Mouse (Mus musculus) forebrain, postnatal 0 days (tissue): ENCODE results near the gene Ccdc65. TPM values are rescaled to one million over a fixed set of nuclear protein-coding genes. Genes with fewer than 3 reads are reported as not detected.

Experiments
- ATAC-seq: fragments of 200-750 bp; cut with Nextera tagmentation; 2 replicates; pipeline ENCODE4 v1.8.0; 2017; ENCODE audit warnings: mild to moderate bottlenecking, moderate library complexity
- DNase-seq: peaks from one replicate; pipeline ENCODE4 v3.0.0-alpha.2; 2015
- H3K27ac ChIP-seq: fragments of 300-500 bp; sonication (generic); 2 replicates; pipeline ENCODE4 v1.5.1; 2014; ENCODE audit warnings: low read depth, mild to moderate bottlenecking, antibody characterized with exemption, low read length, moderate library complexity, mixed read lengths
- H3K27me3 ChIP-seq: fragments of 300-500 bp; sonication (generic); 2 replicates; pipeline ENCODE4 v1.6.1; 2014; ENCODE audit warnings: mild to moderate bottlenecking, low read length, mixed read lengths; ENCODE audit not compliant: insufficient read depth
- H3K36me3 ChIP-seq: fragments of 300-500 bp; sonication (generic); 2 replicates; pipeline ENCODE4 v1.6.1; 2014; ENCODE audit warnings: mild to moderate bottlenecking, moderate library complexity; ENCODE audit not compliant: insufficient read depth
- H3K4me1 ChIP-seq: fragments of 300-500 bp; sonication (generic); 2 replicates; pipeline ENCODE4 v1.6.1; 2014; ENCODE audit warnings: antibody characterized with exemption; ENCODE audit not compliant: insufficient read depth
- H3K4me2 ChIP-seq: fragments of 300-500 bp; sonication (generic); 2 replicates; pipeline ENCODE4 v1.6.1; 2014; ENCODE audit warnings: low read depth, mild to moderate bottlenecking, moderate library complexity
- H3K4me3 ChIP-seq: fragments of 300-500 bp; sonication (generic); 2 replicates; pipeline ENCODE4 v1.5.1; 2014; ENCODE audit warnings: low read depth, low read length, mixed read lengths
- H3K9ac ChIP-seq: fragments of 300-500 bp; sonication (generic); 2 replicates; pipeline ENCODE4 v1.6.1; 2014; ENCODE audit warnings: mild to moderate bottlenecking
- H3K9me3 ChIP-seq: fragments of 300-500 bp; sonication (generic); 2 replicates; pipeline ENCODE4 v1.6.1; 2016; ENCODE audit warnings: low read length
- CTCF ChIP-seq: sonication (generic); IDR thresholded peaks from 2 replicates; pipeline ENCODE4 v1.5.1; 2016; ENCODE audit warnings: antibody characterized with exemption, control low read depth, low read depth
- WGBS: fragments of 180-500 bp; shearing (Covaris S2); extraction: QIAGEN DNeasy Blood & Tissue Kit; methylation state at CpG from one replicate; pipeline ENCODE4 v1.1.7; 2014; 5-methylcytosine and 5-hydroxymethylcytosine counted together
- polyA plus RNA-seq: library from polyadenylated mRNA; unstranded; fragments of >200 nt; fragmentation: Nextera tagmentation; extraction: Ambion mirVana; gene quantifications from 2 replicates; pipeline ENCODE4 v1.2.1, GENCODE M21; 2015
- total RNA-seq: library from RNA; depleted of rRNA; stranded (reverse); fragments of >200 nt; gene quantifications from 2 replicates; pipeline ENCODE4 v1.2.3, GENCODE M21; 2014

The Ccdc65 gene
- total and polyA plus RNA-seq, 2 experiments from 2014 or later = 8.2 to 10.5 TPM

GRCm38 (mm10) chr15:98680660-98681059, 27.3 kb upstream of the Ccdc65 start:
- H3K9me3 ChIP-seq = no peaks in the 10 kb centered on the region
- DNase-seq (peak; percentile 17), ATAC-seq (no peak)
- H3K27ac ChIP-seq = no peak overlapping the region
- no peaks in the 10 kb centered on the region for H3K4me1 ChIP-seq
- no peaks in the 10 kb centered on the region for H3K27me3 ChIP-seq
- H3K9ac ChIP-seq = no peak overlapping the region
- TF ChIP-seq CTCF = no peak
- H3K36me3 ChIP-seq = no peaks in the 10 kb centered on the region
- no peak overlapping the region for H3K4me3 ChIP-seq
- no peak overlapping the region for H3K4me2 ChIP-seq
- 82% methylated on average over 8 of the region's 8 CpGs for WGBS

- H3K9me3 ChIP-seq = no peaks in the 10 kb centered on the region
- no peaks in the 10 kb centered on the region for H3K4me1 ChIP-seq
- H3K27me3 ChIP-seq = no peaks in the 10 kb centered on the region
- no peak overlapping the region for H3K27ac ChIP-seq
- no peak overlapping the region for H3K4me3 ChIP-seq
- H3K36me3 ChIP-seq = no peaks in the 10 kb centered on the region
- no peak overlapping the region for H3K9ac ChIP-seq
- no peak for TF ChIP-seq CTCF
- WGBS = 86% methylated on average over 7 of the region's 7 CpGs
- H3K4me2 ChIP-seq = no peak overlapping the region
- DNase-seq (no peak), ATAC-seq (no peak)
Measured at GRCm38 (mm10) chr15:98681633-98682032, 26.4 kb upstream of the Ccdc65 start.

GRCm38 (mm10) chr15:98683177-98683576, 24.8 kb upstream of the Ccdc65 start:
- no peak for ATAC-seq
- WGBS = 79% methylated on average over 10 of the region's 10 CpGs
- H3K36me3 ChIP-seq = no peaks in the 10 kb centered on the region

DNA sequence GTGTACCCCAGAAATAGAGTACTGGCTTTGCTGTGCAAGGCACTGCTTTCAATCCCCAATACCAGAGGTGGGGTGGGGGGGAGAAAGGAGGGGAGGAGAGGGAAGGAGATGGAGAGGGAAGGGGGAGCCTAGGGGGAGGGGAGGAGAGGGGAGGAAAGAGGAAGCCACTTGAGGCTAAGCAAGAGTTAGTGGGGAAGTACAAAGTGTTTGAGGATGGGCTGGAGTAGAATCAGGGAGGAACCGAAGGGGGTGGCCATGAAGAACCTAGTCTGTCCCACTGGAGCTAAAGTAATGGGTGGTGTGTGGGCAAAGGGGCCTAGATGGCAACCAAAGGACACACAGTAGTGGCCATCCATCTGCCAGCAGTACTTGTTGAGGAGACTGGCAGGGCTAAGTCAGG, 24.3 kb upstream of the Ccdc65 start:
- no peak for TF ChIP-seq CTCF

More at GRCm38 (mm10) chr15:98683177-98683576, 24.8 kb upstream of the Ccdc65 start:
- Histone ChIP-seq H3K4me1 (no peaks in the 10 kb centered on the region), H3K9me3 (no peaks in the 10 kb centered on the region), H3K9ac (no peak overlapping the region), H3K4me3 (no peak overlapping the region), H3K27ac (no peak overlapping the region), H3K27me3 (no peaks in the 10 kb centered on the region), H3K4me2 (no peak overlapping the region)
- DNase-seq = no peak
- TF ChIP-seq CTCF = no peak

DNA sequence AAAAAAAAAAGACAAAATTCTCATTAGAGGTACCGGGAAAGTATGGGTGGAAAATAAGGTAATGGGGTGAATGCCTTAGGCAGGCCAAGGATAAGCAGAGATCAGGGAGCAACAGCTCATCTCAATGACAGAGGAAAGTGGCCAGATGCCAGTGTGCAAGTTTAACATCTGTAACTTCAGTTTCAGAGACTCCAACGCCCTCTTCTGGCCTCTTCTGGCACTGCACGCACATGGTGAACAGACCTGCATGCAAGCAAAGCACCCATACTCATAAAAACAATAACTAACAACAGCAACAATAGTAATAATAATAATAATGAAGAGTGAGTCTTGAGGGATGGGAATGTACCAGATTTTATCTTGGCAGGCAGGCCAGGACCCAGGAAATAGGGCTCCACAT, 22.1 kb upstream of the Ccdc65 start:
- ATAC-seq (no peak), DNase-seq (no peak)
- Histone ChIP-seq H3K9me3 (no peaks in the 10 kb centered on the region), H3K4me3 (no peak overlapping the region), H3K9ac (no peak overlapping the region), H3K36me3 (no peaks in the 10 kb centered on the region), H3K4me1 (no peaks in the 10 kb centered on the region), H3K27me3 (no peaks in the 10 kb centered on the region), H3K27ac (no peak overlapping the region), H3K4me2 (no peak overlapping the region)
- peak; percentile 34 for TF ChIP-seq CTCF
- WGBS = 71% methylated on average over 3 of the region's 3 CpGs

More for the DNA sequence above, 24.3 kb upstream of the Ccdc65 start:
- no peak overlapping the region for H3K27ac ChIP-seq
- H3K4me2 ChIP-seq = no peak overlapping the region
- ATAC-seq (no peak), DNase-seq (no peak)
- no peak overlapping the region for H3K4me3 ChIP-seq
- no peaks in the 10 kb centered on the region for H3K36me3 ChIP-seq
- H3K27me3 ChIP-seq = no peaks in the 10 kb centered on the region
- no peak overlapping the region for H3K9ac ChIP-seq
- 89% methylated on average over 1 of the region's 1 CpGs for WGBS
- no peaks in the 10 kb centered on the region for H3K4me1 ChIP-seq
- H3K9me3 ChIP-seq = no peaks in the 10 kb centered on the region

- no peak overlapping the region for H3K9ac ChIP-seq
- 0 out of 2 replicates have a peak, but pooled peaks cover 8% of the 10 kb centered on the region for H3K4me1 ChIP-seq
- no peaks in the 10 kb centered on the region for H3K36me3 ChIP-seq
- H3K27me3 ChIP-seq = no peaks in the 10 kb centered on the region
- no peak overlapping the region for H3K27ac ChIP-seq
- whole genome bisulfite sequencing = 76% methylated on average over 2 of the region's 2 CpGs
- no peaks in the 10 kb centered on the region for H3K9me3 ChIP-seq
- H3K4me2 ChIP-seq = no peak overlapping the region
- ATAC-seq (no peak), DNase-seq (no peak)
- no peak for TF ChIP-seq CTCF
- H3K4me3 ChIP-seq = no peak overlapping the region
Measured at GRCm38 (mm10) chr15:98689682-98690081, 18.3 kb upstream of the Ccdc65 start.

- peak; percentile 42; the same call in 1 of the 2 replicates for ATAC-seq
- TF ChIP-seq CTCF = no peak
- 13% methylated on average over 7 of the region's 7 CpGs for WGBS
Measured at GRCm38 (mm10) chr15:98691486-98692147, 16.4 kb upstream of the Ccdc65 start.

More at GRCm38 (mm10) chr15:98691486-98692147, 16.4 kb upstream of the Ccdc65 start:
- Histone ChIP-seq H3K4me2 (no peak overlapping the region), H3K9me3 (no peaks in the 10 kb centered on the region), H3K4me3 (no peak overlapping the region), H3K9ac (0 out of 2 replicates have a peak overlapping the region, but pooled peaks have one; percentile 6), H3K27ac (no peak overlapping the region), H3K4me1 (0 out of 2 replicates have a peak, but pooled peaks cover 8% of the 10 kb centered on the region), H3K36me3 (no peaks in the 10 kb centered on the region), H3K27me3 (no peaks in the 10 kb centered on the region)
- peak; percentile 35 for DNase-seq
